Mouse (Mus musculus) retina, embryonic 14.5 days (tissue): Measurements from ENCODE around the gene Rxfp2.

ENCODE experiments used
- DNase-seq: peaks from one replicate; pipeline ENCODE4 v3.0.0-alpha.2; 2015; ENCODE audit warnings: low spot score

Gene Rxfp2

DNA sequence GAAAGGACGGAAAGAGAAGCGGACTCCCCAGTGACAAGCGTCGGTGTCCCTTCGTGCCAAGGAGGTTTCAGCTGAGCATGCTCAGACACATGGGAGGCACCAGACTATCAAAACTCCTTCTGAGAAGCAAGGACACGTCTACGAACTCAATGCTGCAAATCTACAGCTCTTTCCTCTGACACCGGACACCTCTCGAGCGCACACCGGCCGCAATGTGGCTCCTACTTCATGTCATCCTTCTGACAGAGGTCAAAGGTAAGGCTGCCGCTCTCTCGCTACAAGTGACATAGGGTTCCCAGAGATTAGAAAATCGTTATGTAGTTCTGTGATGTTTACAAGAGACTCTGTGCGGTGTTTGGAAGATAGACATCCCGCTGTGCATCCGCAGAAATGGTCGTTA, at the start of gene Rxfp2:
Gene Rxfp2, plus strand, starts transcription at position 20 of the 400 bp plus-strand sequence.
- no peak for DNase-seq

DNA sequence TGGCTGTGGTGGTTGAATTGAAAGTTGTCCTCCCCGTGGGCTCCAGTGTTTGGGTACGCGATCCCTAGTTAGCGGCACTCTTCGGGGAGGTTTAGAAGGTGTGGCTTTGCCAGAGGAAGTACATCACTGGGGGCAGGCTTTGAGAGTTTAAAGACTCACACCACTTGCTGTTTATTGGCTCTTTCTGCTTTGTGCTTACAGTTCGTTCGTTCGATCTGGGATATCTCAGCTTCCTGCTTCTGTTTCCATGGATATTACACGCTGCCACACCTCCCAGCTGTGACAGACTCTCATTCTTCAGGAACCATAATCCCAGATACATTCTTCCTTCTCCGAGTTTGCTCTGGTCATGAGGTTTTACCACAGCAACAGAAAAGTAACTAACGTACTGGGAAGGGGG, 48.2 kb upstream of the Rxfp2 start:
- DNase-seq, result no peak

GRCm38 (mm10) chr5:149977027-149977426, 41.4 kb upstream of the Rxfp2 start:
- DNase-seq, result no peak

- DNase-seq, result no peak
These were observed 34.9 kb upstream of the Rxfp2 start for GRCm38 (mm10) chr5:149983621-149984020.

- DNase-seq, result no peak
These were observed 23.9 kb upstream of the Rxfp2 start for GRCm38 (mm10) chr5:149994578-149994977.

GRCm38 (mm10) chr5:149996614-149997013, 21.9 kb upstream of the Rxfp2 start:
- no peak for DNase-seq

- DNase-seq, result no peak
These were observed 21.0 kb upstream of the Rxfp2 start for GRCm38 (mm10) chr5:149997321-149998034.

GRCm38 (mm10) chr5:149998311-149998710, 20.2 kb upstream of the Rxfp2 start:
- DNase-seq, result no peak

DNA sequence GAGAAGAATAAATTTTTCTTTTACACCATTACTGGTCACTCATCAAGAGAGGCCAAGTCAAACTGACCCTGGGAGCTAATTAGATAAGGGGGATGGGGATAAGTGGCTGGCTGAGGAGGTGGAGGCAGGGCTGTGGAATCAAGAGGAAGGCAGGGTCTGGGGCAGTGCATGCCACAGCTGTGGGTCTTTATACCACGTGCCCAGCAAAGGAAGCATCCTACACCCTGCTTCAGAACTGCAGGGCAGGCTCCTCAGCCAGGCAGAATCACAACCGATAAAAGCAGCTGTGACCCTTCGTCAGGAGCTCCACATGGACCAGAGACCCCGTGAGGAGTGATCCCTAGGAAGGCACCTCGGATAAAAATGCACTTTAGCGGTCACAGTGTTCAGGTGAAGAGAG, 13.1 kb upstream of the Rxfp2 start:
- no peak for DNase-seq

DNA sequence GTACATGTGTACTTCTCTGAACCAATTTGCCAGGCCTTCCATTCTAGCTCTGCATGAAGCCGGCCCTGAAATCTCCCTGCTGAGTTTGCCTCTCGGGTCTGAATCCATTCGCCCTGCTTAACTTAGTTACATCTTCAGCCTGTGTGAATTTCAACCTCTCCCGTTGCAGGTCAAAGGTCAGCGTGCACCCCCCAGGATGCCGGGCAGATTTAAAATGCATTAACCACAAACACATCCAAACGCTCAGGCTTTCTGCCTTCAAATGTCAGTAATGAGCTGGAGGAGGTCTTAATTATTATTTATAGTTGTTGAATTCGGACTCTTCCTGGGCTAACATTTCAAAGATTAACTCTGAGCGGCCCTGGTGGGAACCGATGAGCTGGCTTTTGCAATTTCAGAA, 1.6 kb upstream of the Rxfp2 start:
- peak; percentile 43 for DNase-seq

GRCm38 (mm10) chr5:150017672-150018071, 803 bp upstream of the Rxfp2 start:
- peak; percentile 40 for DNase-seq

DNA sequence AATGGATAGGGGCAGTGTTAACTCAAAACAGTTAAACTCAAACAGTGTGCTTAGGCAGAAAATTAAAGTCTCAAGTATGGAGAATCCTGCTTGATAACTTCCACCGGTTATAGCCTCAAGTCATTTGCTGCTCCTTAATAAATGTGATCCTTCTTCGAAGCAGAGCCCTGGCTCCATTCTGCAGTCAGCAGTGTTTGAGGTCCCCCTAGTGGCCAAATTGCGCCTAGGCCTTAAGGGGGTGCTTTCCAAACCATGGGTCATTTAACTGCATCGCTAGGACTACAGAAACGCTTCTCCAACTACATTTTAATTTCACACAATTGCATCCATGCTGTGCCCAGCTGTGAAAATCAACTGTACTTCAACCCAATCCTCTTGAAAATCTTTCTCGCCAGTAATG, 2.4 kb downstream of the Rxfp2 start:
- peak; percentile 92 for DNase-seq

DNA sequence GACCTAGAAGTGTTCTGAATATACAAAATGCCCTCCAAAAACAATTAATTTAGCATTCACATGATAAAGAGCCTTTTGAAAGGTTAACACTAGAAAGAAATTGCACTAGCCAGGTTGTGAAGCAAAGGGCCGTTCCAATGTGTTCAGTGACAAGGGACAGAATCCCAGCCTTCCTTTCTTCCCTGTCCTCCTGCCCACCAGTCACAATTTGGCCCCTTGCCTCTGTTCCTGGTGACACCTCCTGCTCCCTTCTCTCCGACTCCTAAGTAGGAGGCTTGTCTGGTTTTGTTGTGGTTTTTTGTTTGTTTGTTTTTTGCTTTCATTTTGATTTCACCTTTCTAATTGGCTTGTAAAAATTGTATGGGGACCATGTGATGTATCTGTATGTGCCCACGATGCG, 3.3 kb downstream of the Rxfp2 start:
- no peak for DNase-seq

GRCm38 (mm10) chr5:150022556-150022955, 4.1 kb downstream of the Rxfp2 start:
- DNase-seq, result no peak

DNA sequence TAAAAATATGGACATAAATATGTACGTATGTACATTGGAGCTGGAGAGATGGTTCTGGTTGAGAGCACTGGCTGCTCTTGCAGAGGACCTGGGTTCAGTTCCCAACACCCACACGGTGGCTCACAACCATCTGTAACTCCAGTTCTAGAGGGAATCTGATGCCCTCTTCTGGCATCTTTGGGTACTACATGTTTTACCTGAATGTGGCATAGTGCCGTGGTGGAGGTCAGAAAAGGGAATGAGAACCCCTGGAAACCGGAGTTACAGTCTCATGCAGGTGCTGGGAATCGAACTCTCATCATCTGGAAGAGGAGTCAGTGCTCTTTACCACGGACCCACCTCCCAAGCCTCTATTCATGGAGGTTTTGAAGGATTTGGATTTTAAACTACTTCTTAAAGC, 5.0 kb downstream of the Rxfp2 start:
- DNase-seq, result peak; percentile 10

- no peak for DNase-seq
These were observed 5.7 kb downstream of the Rxfp2 start for GRCm38 (mm10) chr5:150024188-150024587.

DNA sequence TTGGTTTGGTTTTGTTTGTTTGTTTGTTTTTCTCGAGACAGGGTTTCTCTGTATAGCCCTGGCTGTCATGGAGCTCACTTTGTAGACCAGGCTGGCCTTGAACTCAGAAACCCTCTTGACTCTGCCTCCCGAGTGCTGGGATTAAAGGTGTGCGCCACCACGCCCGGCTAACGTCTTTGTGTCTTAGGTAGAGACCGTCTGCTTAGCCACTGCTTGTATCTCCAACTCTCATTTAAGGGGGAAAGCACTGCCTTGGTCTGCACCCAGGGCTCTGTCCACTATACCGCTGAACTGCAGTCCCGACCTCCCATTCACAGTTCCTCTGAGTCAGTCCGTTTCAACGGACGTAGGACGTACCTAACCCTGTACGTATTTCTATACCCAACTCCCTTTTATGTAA, 6.4 kb downstream of the Rxfp2 start:
- DNase-seq, result no peak

DNA sequence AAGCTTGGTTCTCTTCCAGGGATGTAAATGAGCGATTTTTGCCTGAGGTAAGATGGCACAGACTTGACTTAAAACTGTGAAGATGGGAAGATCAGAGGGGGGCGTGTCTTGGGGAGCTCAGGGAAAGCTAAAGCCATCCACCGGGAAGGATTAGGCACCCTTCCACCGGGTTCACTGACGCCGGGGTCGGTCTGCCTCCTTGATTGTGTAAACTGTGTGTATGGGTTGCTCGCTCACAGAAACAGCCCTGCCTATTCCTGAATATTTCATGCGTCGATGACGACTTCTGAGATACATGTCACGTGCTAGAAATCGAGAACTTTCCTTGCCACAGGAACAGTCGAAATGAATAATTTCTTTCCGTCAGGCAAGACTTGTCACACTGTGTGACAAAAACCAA, 6.9 kb downstream of the Rxfp2 start:
- no peak for DNase-seq

GRCm38 (mm10) chr5:150026509-150027087, 8.1 kb downstream of the Rxfp2 start:
- no peak for DNase-seq

GRCm38 (mm10) chr5:150031201-150031600, 12.7 kb downstream of the Rxfp2 start:
- DNase-seq, result no peak

GRCm38 (mm10) chr5:150031634-150032033, 13.2 kb downstream of the Rxfp2 start:
- DNase-seq, result no peak

- peak; percentile 7 for DNase-seq
These were observed 13.6 kb downstream of the Rxfp2 start for GRCm38 (mm10) chr5:150032075-150032492.

DNA sequence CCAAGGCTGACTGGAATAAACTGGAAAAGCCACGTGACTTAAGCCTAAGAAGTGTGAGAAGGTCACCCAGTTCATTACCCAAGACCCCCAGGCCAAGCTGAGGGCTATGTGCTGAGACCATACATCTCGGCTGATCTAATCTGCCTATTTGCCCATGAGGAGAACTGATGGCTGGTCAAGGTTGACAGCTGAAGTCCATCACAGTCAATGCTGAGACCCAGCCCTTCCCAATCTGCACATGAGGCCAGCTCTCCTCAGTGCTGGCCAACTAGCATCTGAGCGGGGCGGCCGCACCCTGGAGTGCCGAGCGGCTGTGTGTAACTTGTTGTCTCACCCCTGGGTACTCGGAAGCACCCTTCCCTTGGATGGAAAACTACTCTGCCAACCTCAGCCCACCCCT, 17.8 kb downstream of the Rxfp2 start:
- no peak for DNase-seq

GRCm38 (mm10) chr5:150036918-150037317, 18.4 kb downstream of the Rxfp2 start:
- no peak for DNase-seq
